Mouse (Mus musculus) spleen, postnatal 4 days (tissue): ENCODE results near the gene Hist1h2ag.

Experiments used
- DNase-seq, 2 experiments: peaks; one replicate each; pipeline ENCODE4 v3.0.0; 2022; ENCODE audit warnings: low spot score in 2 of 2

Hist1h2ag gene

GRCm38 (mm10) chr13:22008707-22009106, 34.0 kb downstream of the Hist1h2ag start:
- no peak for DNase-seq

DNA sequence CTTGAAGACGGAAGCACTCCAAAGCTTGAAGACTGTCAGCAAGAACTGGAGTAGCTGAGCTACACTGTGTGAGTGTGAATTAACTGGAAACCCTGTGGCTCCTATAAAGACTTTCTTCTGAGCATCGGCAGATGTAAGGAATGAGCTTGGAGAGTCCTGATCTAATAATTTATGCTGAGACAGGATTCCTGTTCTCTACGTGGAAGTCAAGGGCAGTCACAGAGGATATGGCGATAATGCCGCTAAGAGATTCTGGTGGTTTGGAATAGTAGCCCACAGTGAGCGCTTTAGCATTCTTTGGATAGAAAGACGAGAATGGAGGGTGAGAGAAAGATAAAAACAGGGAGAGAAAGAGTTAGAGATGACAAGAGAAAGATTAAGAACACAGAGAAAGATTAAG, 34.9 kb downstream of the Hist1h2ag start:
- no peak for DNase-seq

DNA sequence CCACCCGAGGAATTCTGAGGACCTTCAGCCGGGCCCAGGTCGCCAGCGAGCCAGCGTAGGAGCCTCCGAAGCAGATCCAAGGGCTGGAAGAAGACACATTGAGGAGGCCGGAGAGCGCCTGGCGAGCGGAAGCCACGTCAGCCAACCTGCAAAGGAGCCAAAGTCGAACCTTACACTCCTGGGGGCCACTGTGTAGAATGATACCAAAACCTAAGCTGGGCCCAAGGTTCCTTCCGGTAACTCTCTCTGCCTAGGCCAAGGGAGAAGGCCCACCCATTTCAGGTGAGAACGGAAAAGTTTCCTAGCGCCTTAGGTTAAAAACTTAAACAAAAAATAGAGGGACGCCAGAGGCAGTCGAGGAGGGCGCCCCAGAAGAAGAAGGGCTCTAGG, 35.6 kb downstream of the Hist1h2ag start:
- DNase-seq, result no peak

DNA sequence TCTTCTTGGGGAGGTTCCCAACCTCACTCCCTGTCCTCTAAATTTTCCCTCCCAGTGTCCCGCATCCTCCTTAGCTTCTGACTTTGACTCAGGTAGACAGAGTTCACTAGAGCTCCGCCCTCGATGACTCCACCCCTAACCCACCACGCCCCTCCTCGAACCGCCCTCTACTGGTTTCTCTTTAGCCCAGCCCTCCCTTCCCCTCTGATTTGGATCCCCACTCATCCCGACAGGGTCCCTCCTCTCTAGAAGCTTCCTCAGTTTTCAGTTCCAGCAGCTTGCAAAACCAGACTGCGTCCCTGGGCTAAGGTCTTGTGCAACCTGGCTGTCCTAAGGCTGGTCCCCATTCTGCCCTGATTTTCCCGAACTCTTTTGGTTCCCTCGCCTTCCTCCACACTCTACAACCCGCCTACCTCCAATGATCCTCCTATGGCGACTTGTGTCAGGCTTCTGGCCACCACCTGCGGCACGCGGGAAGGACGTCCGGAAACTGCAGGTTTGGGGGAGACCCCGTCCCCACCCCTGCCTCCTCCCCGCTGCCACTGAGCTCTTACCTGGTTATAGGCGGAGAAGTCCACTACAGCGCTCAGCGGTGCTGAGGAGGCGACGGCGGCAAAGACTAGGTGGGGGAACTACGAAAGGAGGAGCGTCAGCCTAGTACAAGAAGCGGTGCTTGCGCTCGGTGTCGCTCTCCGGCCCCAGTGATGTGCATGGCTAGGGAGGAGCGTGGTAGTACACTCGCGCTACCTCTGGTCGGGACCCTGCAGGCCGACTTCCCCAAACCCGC, 36.2 kb downstream of the Hist1h2ag start:
- DNase-seq, result peak; percentile 59 to 79

DNA sequence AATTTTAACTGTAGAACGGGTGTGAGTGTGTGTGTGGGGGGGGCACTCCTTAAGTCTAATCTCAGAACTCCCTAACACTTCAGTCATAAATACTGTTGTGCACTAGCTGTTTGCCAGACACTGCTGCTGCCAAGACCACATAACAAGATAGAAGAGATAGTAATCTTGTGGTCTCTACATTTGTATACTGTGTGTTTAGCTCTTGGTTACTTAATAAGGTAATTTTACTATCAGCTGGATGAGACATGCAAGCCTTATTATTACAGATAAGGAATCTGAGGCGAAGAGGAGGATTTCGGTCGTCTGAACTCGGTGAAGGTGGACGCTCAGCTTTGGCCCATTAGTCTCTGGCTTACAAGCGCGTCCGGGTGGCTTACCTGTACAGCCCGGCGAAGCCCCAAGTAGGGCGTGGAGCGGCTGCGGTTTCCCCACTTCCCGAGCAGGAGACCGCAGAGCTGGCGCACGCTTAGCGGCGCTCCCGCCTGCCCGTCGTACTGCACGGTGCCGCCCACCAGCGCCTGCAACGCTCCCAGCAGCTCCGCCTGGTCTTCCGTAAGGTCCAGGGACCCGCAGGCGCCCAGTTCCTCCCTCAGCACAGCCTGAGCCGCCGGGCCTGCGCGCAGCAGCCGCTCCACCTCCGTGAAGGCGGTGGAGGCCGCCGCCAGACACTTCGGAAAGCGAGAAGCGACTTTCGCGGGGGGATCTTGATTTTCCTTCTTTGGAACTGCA, 37.0 kb downstream of the Hist1h2ag start:
- peak; percentile 33 to 71 for DNase-seq

- no peak for DNase-seq
These were observed 40.9 kb downstream of the Hist1h2ag start for GRCm38 (mm10) chr13:22001823-22002222.

- DNase-seq, result no peak
These were observed 41.4 kb downstream of the Hist1h2ag start for GRCm38 (mm10) chr13:22001346-22001745.

GRCm38 (mm10) chr13:21999147-21999546, 43.6 kb downstream of the Hist1h2ag start:
- no peak for DNase-seq

DNA sequence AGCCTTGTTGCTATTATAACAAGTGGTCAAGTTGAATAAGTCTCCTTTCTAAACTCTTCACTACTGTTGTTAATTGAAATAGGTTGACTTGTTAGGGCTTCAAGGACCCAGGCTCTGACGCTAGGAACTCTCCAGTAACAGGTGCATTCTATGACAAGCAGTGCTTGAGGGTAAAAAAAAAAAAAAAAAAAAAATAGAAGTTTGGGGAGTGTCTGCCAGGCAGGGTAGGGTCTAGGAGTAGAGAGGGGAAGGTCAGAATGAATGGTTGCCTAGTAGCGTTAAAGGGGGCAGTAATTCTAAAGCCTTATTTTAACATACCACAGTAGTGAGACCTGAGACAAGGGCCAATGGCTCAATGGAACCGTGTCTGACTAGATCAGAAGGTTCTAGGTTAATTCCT, 44.3 kb downstream of the Hist1h2ag start:
- DNase-seq, result no peak

- DNase-seq, result no peak
These were observed 44.9 kb downstream of the Hist1h2ag start for GRCm38 (mm10) chr13:21997821-21998220.

- DNase-seq, result no peak
These were observed 45.4 kb downstream of the Hist1h2ag start for GRCm38 (mm10) chr13:21997201-21997820.

- no peak for DNase-seq
These were observed 45.9 kb downstream of the Hist1h2ag start for GRCm38 (mm10) chr13:21996840-21997185.

DNA sequence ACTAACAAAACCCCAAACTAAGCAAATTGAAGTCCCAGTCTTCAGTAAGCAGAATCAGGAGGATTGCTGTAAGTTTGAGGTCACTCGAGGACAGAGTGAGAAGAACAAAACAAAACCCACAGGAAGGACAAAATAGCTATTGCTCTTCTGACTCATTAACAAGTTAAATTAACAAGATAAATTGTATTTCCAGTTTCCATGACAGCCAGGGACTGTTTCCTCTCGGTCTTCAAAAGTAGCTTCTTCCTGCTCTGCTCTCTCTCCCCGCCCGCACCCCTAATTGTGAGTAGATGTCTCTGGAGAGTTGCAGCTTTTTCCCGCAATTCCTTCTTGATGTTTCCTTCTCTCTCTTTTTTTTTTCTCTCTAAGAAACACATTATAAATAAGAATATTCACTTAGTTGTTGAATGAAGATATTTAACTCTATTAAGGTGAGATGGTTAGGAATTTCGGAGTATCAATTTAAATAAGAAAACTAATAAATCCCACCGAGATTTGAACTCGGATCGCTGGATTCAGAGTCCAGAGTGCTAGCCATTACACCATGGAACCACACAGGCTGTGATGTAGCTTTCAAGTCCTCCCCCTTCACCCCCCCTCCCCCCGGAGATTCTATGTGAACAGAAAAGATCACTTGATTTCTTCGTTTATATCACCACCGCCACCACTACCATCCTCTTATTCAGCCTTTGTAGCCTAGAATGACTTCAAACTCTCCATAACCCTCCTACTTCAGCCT, 46.5 kb downstream of the Hist1h2ag start:
- DNase-seq, result no peak

GRCm38 (mm10) chr13:21995331-21995914, 47.3 kb downstream of the Hist1h2ag start:
- DNase-seq, result peak in 1 of 2 experiments; percentile 37

- DNase-seq, result no peak
These were observed 47.8 kb downstream of the Hist1h2ag start for GRCm38 (mm10) chr13:21994896-21995295.

GRCm38 (mm10) chr13:21993957-21994738, 48.6 kb downstream of the Hist1h2ag start:
- DNase-seq, result peak in 1 of 2 experiments; percentile 44

GRCm38 (mm10) chr13:21992550-21992949, 50.2 kb downstream of the Hist1h2ag start:
- no peak for DNase-seq
